Mouse (Mus musculus) lung, postnatal 0 days (tissue): ENCODE data around the gene Bcap29.

ENCODE experiments used
- CTCF ChIP-seq: IDR thresholded peaks from 2 replicates; pipeline ENCODE4 v1.5.1; 2016; ENCODE audit warnings: antibody characterized with exemption, mild to moderate bottlenecking
- EP300 ChIP-seq: IDR thresholded peaks from 2 replicates; pipeline ENCODE4 v1.6.1; 2016; ENCODE audit warnings: antibody characterized with exemption, mild to moderate bottlenecking, control low read depth

DNA sequence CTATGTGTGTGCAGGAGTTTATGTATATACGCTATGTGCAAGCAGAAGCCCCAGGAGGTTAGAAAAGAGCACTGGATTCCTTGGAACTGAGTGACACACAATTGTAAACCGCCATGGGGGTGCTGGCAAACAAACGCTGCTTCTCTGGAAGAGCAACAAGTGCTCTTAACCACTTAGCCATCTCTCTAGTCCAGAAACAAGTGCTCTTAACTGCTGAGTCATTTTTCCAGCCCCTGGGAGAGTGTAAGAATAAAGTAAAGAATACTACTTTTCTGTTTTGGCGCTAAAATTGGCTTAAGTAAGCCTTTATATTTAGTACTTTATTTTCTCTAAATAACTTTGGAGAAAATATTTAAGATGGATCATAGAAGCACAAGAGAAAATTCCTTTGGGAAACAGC is 21.1 kb downstream of the Bcap29 start:
- TF ChIP-seq EP300 (peak; percentile 83), CTCF (no peak)
